Mouse (Mus musculus): ENCODE measurements at regions not wholly inside any gene's neighbourhood (a gene's known extent, or its start where the extent isn't known, plus 50 kb on each side); places are given as distances from the start of the nearest gene placed in this dataset.

DNA sequence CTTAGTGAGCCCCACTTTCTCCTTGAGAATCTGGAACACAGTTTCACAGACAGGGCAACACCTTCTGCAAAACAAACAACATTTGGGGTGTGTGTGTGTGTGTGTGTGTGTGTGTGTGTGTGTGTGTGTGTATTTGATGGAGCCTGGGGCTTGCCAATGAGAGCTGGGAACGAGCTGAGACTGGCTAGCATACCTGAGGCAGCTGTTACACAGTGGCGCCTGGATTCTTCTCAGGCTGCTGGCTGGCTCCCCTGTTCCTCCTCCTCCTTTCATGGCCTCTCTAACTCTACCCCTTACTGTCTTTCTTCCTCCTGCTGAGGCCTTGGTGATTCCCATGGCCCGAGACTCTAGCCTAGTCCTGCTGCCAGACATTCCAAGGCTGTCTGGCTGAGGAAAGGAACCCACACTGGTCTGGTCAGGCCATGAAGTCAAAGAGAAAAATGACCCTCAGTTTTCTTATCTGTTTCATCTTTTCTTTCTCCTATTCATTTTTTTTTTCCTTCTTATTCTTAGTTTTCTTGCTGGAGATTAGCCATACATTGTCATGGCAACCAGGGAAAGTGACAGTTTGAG lies 79.6 kb upstream of the Sem1 start:
- no peak overlapping the region for H3K27ac ChIP-seq (ENCODE audit: low read depth)
- no peaks in the 10 kb centered on the region for H3K27me3 ChIP-seq (replicated peaks; ENCODE audit: control insufficient read depth, insufficient read depth, low read length)
- WGBS, result 44% methylated on average over 3 of the region's 3 CpGs
- no peaks in the 10 kb centered on the region for H3K4me1 ChIP-seq (replicated peaks; ENCODE audit: control insufficient read depth, insufficient read depth, low read length)
- H3K4me3 ChIP-seq (ENCODE audit: low read depth, low read length), result no peak overlapping the region
- no peak overlapping the region for H3K4me2 ChIP-seq (ENCODE audit: low read length)
- H3K9ac ChIP-seq (ENCODE audit: low read length), result no peak overlapping the region
- ATAC-seq (replicated peaks; ENCODE audit: low FRiP score, low TSS enrichment, low read depth) (no peak), DNase-seq (ENCODE audit: low spot score) (no peak)
- no peaks in the 10 kb centered on the region for H3K36me3 ChIP-seq (ENCODE audit: control insufficient read depth, insufficient read depth, low read length)
- H3K9me3 ChIP-seq (ENCODE audit: control insufficient read depth, low read length), result no peaks in the 10 kb centered on the region

DNA sequence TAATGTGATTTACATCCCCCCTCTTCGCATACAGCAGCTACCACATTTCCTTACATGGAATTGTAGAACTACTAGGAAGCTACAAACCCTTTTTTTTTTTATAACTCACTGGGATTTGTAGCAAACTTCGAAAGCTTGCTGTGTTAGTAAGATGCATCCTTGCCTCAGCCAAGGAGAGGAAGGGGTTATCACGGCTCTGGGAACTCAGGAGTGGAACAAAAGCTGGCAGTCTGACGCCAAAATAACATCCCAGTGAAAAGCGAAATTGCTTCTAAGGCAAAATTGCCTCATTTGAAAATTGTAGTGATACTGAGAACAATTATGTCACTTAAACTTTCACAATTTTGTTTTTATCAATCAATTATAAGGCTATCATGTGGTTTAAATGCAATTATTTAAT lies 81.6 kb upstream of the Sem1 start:
- Histone ChIP-seq H3K4me1 (replicated peaks; ENCODE audit: control insufficient read depth, insufficient read depth, low read length) (no peaks in the 10 kb centered on the region), H3K4me3 (ENCODE audit: low read depth, low read length) (no peak overlapping the region), H3K4me2 (ENCODE audit: low read length) (no peak overlapping the region), H3K27ac (ENCODE audit: low read depth) (no peak overlapping the region), H3K9ac (ENCODE audit: low read length) (no peak overlapping the region), H3K36me3 (ENCODE audit: control insufficient read depth, insufficient read depth, low read length) (no peaks in the 10 kb centered on the region), H3K27me3 (replicated peaks; ENCODE audit: control insufficient read depth, insufficient read depth, low read length) (no peaks in the 10 kb centered on the region), H3K9me3 (ENCODE audit: control insufficient read depth, low read length) (no peaks in the 10 kb centered on the region)
- ATAC-seq (replicated peaks; ENCODE audit: low FRiP score, low TSS enrichment, low read depth) (no peak), DNase-seq (ENCODE audit: low spot score) (no peak)
- 30% methylated on average over 5 of the region's 5 CpGs for WGBS

- no peaks in the 10 kb centered on the region for H3K9me3 ChIP-seq (ENCODE audit: control insufficient read depth, low read length)
- no peaks in the 10 kb centered on the region for H3K27me3 ChIP-seq (replicated peaks; ENCODE audit: control insufficient read depth, insufficient read depth, low read length)
- H3K4me3 ChIP-seq (ENCODE audit: low read depth, low read length), result no peak overlapping the region
- H3K4me1 ChIP-seq (replicated peaks; ENCODE audit: control insufficient read depth, insufficient read depth, low read length), result no peaks in the 10 kb centered on the region
- DNase-seq (ENCODE audit: low spot score), result no peak
- no peak overlapping the region for H3K9ac ChIP-seq (ENCODE audit: low read length)
- no peak overlapping the region for H3K27ac ChIP-seq (ENCODE audit: low read depth)
- 85% methylated on average over 5 of the region's 5 CpGs for WGBS
- no peak overlapping the region for H3K4me2 ChIP-seq (ENCODE audit: low read length)
- no peaks in the 10 kb centered on the region for H3K36me3 ChIP-seq (ENCODE audit: control insufficient read depth, insufficient read depth, low read length)
- ATAC-seq (replicated peaks; ENCODE audit: low FRiP score, low TSS enrichment, low read depth), result no peak
Measured at GRCm38 (mm10) chr6:6666762-6667161, 88.3 kb upstream of the Sem1 start.

- H3K27ac ChIP-seq (ENCODE audit: low read depth), result no peak overlapping the region
- no peak overlapping the region for H3K4me2 ChIP-seq (ENCODE audit: low read length)
- WGBS, result 65% methylated on average over 5 of the region's 5 CpGs
- H3K4me1 ChIP-seq (replicated peaks; ENCODE audit: control insufficient read depth, insufficient read depth, low read length), result no peaks in the 10 kb centered on the region
- no peaks in the 10 kb centered on the region for H3K9me3 ChIP-seq (ENCODE audit: control insufficient read depth, low read length)
- no peaks in the 10 kb centered on the region for H3K27me3 ChIP-seq (replicated peaks; ENCODE audit: control insufficient read depth, insufficient read depth, low read length)
- no peak for DNase-seq (ENCODE audit: low spot score)
- no peak overlapping the region for H3K4me3 ChIP-seq (ENCODE audit: low read depth, low read length)
- H3K36me3 ChIP-seq (ENCODE audit: control insufficient read depth, insufficient read depth, low read length), result no peaks in the 10 kb centered on the region
- no peak overlapping the region for H3K9ac ChIP-seq (ENCODE audit: low read length)
- ATAC-seq (replicated peaks; ENCODE audit: low FRiP score, low TSS enrichment, low read depth), result no peak
Measured at GRCm38 (mm10) chr6:6689241-6689640, 110.8 kb upstream of the Sem1 start.

DNA sequence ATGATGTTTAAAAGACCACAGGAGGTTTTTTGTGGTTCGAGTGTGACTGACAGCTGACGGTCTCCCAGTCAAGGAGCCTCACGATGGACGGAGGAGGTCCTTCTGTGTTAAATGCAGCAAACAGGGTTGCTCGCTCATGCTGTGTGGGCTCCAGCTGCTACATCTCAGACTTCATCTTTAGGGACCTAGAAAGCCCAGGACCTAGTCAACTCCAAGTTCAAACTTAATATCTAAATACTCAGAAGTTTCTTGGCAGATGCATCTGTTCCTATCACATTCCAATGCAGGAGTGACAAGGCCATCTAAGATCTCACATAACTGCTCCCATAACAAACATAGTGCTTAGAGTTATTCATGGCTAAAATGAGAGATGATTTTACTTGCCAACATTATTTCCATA lies 111.7 kb upstream of the Sem1 start:
- Histone ChIP-seq H3K36me3 (ENCODE audit: control insufficient read depth, insufficient read depth, low read length) (no peaks in the 10 kb centered on the region), H3K4me1 (replicated peaks; ENCODE audit: control insufficient read depth, insufficient read depth, low read length) (no peaks in the 10 kb centered on the region), H3K4me2 (ENCODE audit: low read length) (no peak overlapping the region), H3K9ac (ENCODE audit: low read length) (no peak overlapping the region), H3K9me3 (ENCODE audit: control insufficient read depth, low read length) (no peaks in the 10 kb centered on the region), H3K27me3 (replicated peaks; ENCODE audit: control insufficient read depth, insufficient read depth, low read length) (no peaks in the 10 kb centered on the region), H3K27ac (ENCODE audit: low read depth) (no peak overlapping the region), H3K4me3 (ENCODE audit: low read depth, low read length) (no peak overlapping the region)
- no peak for DNase-seq (ENCODE audit: low spot score)
- ATAC-seq (replicated peaks; ENCODE audit: low FRiP score, low TSS enrichment, low read depth), result no peak
- WGBS, result 62% methylated on average over 5 of the region's 5 CpGs

- Histone ChIP-seq H3K4me3 (ENCODE audit: low read depth, low read length) (no peak overlapping the region), H3K9ac (ENCODE audit: low read length) (no peak overlapping the region), H3K9me3 (ENCODE audit: control insufficient read depth, low read length) (no peaks in the 10 kb centered on the region), H3K4me2 (ENCODE audit: low read length) (no peak overlapping the region), H3K27me3 (replicated peaks; ENCODE audit: control insufficient read depth, insufficient read depth, low read length) (no peaks in the 10 kb centered on the region), H3K4me1 (replicated peaks; ENCODE audit: control insufficient read depth, insufficient read depth, low read length) (no peaks in the 10 kb centered on the region), H3K27ac (ENCODE audit: low read depth) (no peak overlapping the region), H3K36me3 (ENCODE audit: control insufficient read depth, insufficient read depth, low read length) (no peaks in the 10 kb centered on the region)
- no peak for ATAC-seq (replicated peaks; ENCODE audit: low FRiP score, low TSS enrichment, low read depth)
- whole genome bisulfite sequencing, result 79% methylated on average over 8 of the region's 8 CpGs
- DNase-seq (ENCODE audit: low spot score), result no peak
Measured at GRCm38 (mm10) chr6:6692056-6692770, 113.8 kb upstream of the Sem1 start.

- Histone ChIP-seq H3K4me1 (replicated peaks; ENCODE audit: control insufficient read depth, insufficient read depth, low read length) (peaks cover 7% of the 10 kb centered on the region; the same call in 1 of the 2 replicates), H3K36me3 (ENCODE audit: control insufficient read depth, insufficient read depth, low read length) (no peaks in the 10 kb centered on the region), H3K4me2 (ENCODE audit: low read length) (no peak overlapping the region), H3K9ac (ENCODE audit: low read length) (no peak overlapping the region), H3K4me3 (ENCODE audit: low read depth, low read length) (no peak overlapping the region), H3K27me3 (replicated peaks; ENCODE audit: control insufficient read depth, insufficient read depth, low read length) (no peaks in the 10 kb centered on the region), H3K27ac (ENCODE audit: low read depth) (no peak overlapping the region), H3K9me3 (ENCODE audit: control insufficient read depth, low read length) (no peaks in the 10 kb centered on the region)
- ATAC-seq (replicated peaks; ENCODE audit: low FRiP score, low TSS enrichment, low read depth) (no peak), DNase-seq (ENCODE audit: low spot score) (no peak)
- 79% methylated on average over 11 of the region's 11 CpGs for WGBS
Measured at GRCm38 (mm10) chr6:6695742-6696430, 117.4 kb upstream of the Sem1 start.

DNA sequence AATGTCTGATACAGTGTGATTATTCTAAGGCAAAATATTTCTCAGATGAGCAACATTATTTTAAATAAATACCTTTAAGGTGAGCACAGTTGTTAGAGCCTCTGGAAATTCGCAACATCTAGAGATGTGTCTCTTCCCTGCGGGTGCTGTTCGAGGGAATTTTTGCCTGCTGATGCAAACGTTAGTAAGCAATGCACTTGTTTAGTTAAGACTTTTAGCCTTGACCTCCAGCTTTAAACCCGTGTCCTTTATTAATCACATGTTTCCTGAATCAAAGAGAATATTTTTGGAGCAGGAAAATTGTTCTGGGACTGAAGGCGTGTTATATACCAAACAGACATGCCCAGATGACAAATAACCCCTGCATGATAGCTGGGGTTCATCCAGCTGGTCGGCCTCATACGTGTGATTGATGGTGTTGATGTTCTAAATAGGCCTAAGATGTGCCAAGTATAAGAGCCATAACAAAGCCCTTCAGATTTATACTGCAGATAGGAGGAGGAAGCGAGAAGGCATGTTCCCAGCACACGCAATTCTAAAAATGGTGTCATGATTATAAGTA lies 119.0 kb upstream of the Sem1 start:
- no peaks in the 10 kb centered on the region for H3K27me3 ChIP-seq (replicated peaks; ENCODE audit: control insufficient read depth, insufficient read depth, low read length)
- H3K9ac ChIP-seq (ENCODE audit: low read length), result no peak overlapping the region
- 24% methylated on average over 10 of the region's 10 CpGs for WGBS
- ATAC-seq (replicated peaks; ENCODE audit: low FRiP score, low TSS enrichment, low read depth), result no peak
- H3K4me2 ChIP-seq (ENCODE audit: low read length), result no peak overlapping the region; the same call in 1 of the 2 replicates
- peaks cover 7% of the 10 kb centered on the region; the same call in 1 of the 2 replicates for H3K4me1 ChIP-seq (replicated peaks; ENCODE audit: control insufficient read depth, insufficient read depth, low read length)
- DNase-seq (ENCODE audit: low spot score), result no peak
- H3K9me3 ChIP-seq (ENCODE audit: control insufficient read depth, low read length), result no peaks in the 10 kb centered on the region
- H3K36me3 ChIP-seq (ENCODE audit: control insufficient read depth, insufficient read depth, low read length), result no peaks in the 10 kb centered on the region
- H3K4me3 ChIP-seq (ENCODE audit: low read depth, low read length), result no peak overlapping the region
- H3K27ac ChIP-seq (ENCODE audit: low read depth), result no peak overlapping the region
